Mouse (Mus musculus) hindbrain, postnatal 0 days (tissue): ENCODE measurements around the gene Cox4i1. TPM values are rescaled to one million over a fixed set of nuclear protein-coding genes. Genes with fewer than 3 reads are reported as not detected.

Experiments
- ATAC-seq: fragments of 200-750 bp; cut with Nextera tagmentation; 2 replicates; pipeline ENCODE4 v1.8.0; 2017; ENCODE audit warnings: mild to moderate bottlenecking, moderate TSS enrichment, moderate library complexity
- DNase-seq: peaks from one replicate; pipeline ENCODE4 v3.0.0-alpha.2; 2015; ENCODE audit warnings: low spot score
- H3K27ac ChIP-seq: fragments of 300-500 bp; sonication (generic); 2 replicates; pipeline ENCODE4 v1.5.1; 2014; ENCODE audit warnings: mild to moderate bottlenecking
- H3K27me3 ChIP-seq: fragments of 300-500 bp; sonication (generic); 2 replicates; pipeline ENCODE4 v1.6.1; 2014; ENCODE audit warnings: low read length, mixed read lengths; ENCODE audit not compliant: insufficient read depth
- H3K36me3 ChIP-seq: fragments of 300-500 bp; sonication (generic); 2 replicates; pipeline ENCODE4 v1.6.1; 2014; ENCODE audit warnings: low read length, mixed read lengths; ENCODE audit not compliant: insufficient read depth
- H3K4me1 ChIP-seq: fragments of 300-500 bp; sonication (generic); 2 replicates; pipeline ENCODE4 v1.6.1; 2014; ENCODE audit warnings: antibody characterized with exemption, low read length, mixed read lengths; ENCODE audit not compliant: insufficient read depth
- H3K4me2 ChIP-seq: fragments of 300-500 bp; sonication (generic); 2 replicates; pipeline ENCODE4 v1.6.1; 2014; ENCODE audit warnings: low read depth, mild to moderate bottlenecking, low read length, moderate library complexity, mixed read lengths
- H3K4me3 ChIP-seq: fragments of 300-500 bp; sonication (generic); 2 replicates; pipeline ENCODE4 v1.5.1; 2014; ENCODE audit warnings: low read length
- H3K9ac ChIP-seq: fragments of 300-500 bp; sonication (generic); replicated peaks from 2 replicates; pipeline ENCODE4 v1.6.1; 2014; ENCODE audit warnings: mild to moderate bottlenecking, low read length, moderate library complexity, mixed read lengths
- H3K9me3 ChIP-seq: fragments of 300-500 bp; sonication (generic); 2 replicates; pipeline ENCODE4 v1.6.1; 2016; ENCODE audit warnings: low read length, mixed read lengths
- CTCF ChIP-seq: IDR thresholded peaks from 2 replicates; pipeline ENCODE4 v1.5.1; 2016; ENCODE audit warnings: antibody characterized with exemption, control low read depth, low read depth
- WGBS: fragments of 180-500 bp; shearing (Covaris S2); extraction: QIAGEN DNeasy Blood & Tissue Kit; methylation state at CpG from one replicate; pipeline ENCODE4 v1.1.7; 2014; 5-methylcytosine and 5-hydroxymethylcytosine counted together
- polyA plus RNA-seq: library from polyadenylated mRNA; unstranded; fragments of >200 nt; fragmentation: Nextera tagmentation; extraction: Ambion mirVana; gene quantifications from 2 replicates; pipeline ENCODE4 v1.2.1, GENCODE M21; 2015
- total RNA-seq: library from RNA; depleted of rRNA; stranded (reverse); fragments of >200 nt; gene quantifications from 2 replicates; pipeline ENCODE4 v1.2.3, GENCODE M21; 2014

Gene Cox4i1
- total and polyA plus RNA-seq, 2 experiments from 2014 or later = 545 to 1,662 TPM

DNA sequence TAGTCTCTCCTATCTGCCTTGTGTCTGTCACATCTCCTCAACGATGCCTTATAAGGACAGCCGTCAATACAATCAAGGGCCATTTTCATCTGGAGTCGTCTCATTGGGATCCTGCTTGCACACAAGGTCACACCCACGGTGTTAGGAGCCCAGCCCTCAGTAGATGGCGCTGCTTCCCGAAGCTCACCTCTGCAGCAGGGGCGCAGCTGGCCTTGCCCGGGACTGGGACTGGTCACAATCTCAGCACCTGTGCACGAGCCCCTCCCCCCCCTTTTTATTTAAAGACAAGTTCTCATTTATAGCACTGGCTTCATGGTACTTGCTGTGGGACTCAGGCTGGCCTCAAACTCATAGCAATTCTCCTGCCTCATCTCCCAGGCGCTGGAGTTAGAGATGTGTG, 15.6 kb downstream of the Cox4i1 start:
- H3K9me3 ChIP-seq = no peaks in the 10 kb centered on the region
- no peaks in the 10 kb centered on the region for H3K36me3 ChIP-seq
- no peak overlapping the region for H3K4me2 ChIP-seq
- TF ChIP-seq CTCF = peak; percentile 78
- no peak overlapping the region for H3K9ac ChIP-seq
- 15% methylated on average over 10 of the region's 10 CpGs for WGBS
- H3K4me1 ChIP-seq = no peaks in the 10 kb centered on the region
- H3K27ac ChIP-seq = no peak overlapping the region
- H3K4me3 ChIP-seq = no peak overlapping the region
- ATAC-seq = 0 out of 2 replicates have a peak, but pooled peaks have one; percentile 47
- H3K27me3 ChIP-seq = no peaks in the 10 kb centered on the region
- peak; percentile 69 for DNase-seq

DNA sequence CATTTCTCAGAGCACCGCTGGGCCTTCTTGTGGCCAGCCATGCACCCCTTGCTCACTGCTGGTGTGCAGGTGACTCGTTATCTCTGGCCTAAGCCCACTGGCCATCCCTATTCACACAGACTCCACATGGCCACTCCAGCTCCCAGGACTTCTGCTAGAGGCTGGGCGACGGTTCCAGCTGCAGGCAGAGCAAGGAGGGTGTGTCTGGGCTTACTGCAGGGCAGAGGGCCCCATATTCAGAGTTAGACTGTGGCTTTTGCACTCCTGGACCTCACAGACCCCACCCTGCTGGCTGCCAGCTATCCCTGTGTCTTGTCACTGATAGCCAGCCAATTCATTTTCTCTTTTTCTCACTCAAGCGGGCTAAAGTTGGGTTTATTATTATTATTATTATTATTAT, 16.1 kb downstream of the Cox4i1 start:
- H3K36me3 ChIP-seq = no peaks in the 10 kb centered on the region
- no peaks in the 10 kb centered on the region for H3K9me3 ChIP-seq
- no peaks in the 10 kb centered on the region for H3K4me1 ChIP-seq
- H3K4me2 ChIP-seq = no peak overlapping the region
- ATAC-seq = no peak
- TF ChIP-seq CTCF = no peak
- no peak overlapping the region for H3K27ac ChIP-seq
- H3K27me3 ChIP-seq = no peaks in the 10 kb centered on the region
- H3K9ac ChIP-seq = no peak overlapping the region
- 70% methylated on average over 5 of the region's 5 CpGs for WGBS
- no peak for DNase-seq
- H3K4me3 ChIP-seq = no peak overlapping the region

DNA sequence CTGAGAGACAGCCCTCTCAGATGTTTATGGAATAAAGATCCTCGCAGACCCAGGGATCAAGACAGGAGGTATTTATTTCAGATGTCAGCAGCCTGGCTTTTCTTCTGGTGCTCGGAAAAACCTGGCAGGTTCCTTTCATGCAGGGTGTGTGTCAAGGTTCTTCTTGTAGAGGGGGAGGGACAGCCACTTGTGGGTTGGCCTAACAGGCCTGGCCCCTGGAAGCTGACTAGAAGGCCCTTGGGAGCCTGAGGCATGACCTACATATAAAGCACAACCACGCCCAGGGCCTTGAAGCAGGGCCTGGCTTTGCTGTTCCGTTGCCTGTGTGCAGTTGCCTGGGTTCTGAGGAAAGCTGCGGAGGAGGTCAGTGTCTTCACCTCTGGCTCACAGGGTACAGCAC, 17.1 kb downstream of the Cox4i1 start:
- Histone ChIP-seq H3K36me3 (no peaks in the 10 kb centered on the region), H3K27ac (no peak overlapping the region; the same call in 1 of the 2 replicates), H3K4me2 (no peak overlapping the region), H3K9ac (no peak overlapping the region), H3K4me3 (no peak overlapping the region), H3K4me1 (no peaks in the 10 kb centered on the region), H3K27me3 (no peaks in the 10 kb centered on the region), H3K9me3 (no peaks in the 10 kb centered on the region)
- ATAC-seq (no peak), DNase-seq (no peak)
- 71% methylated on average over 5 of the region's 5 CpGs for WGBS
- TF ChIP-seq CTCF = no peak

DNA sequence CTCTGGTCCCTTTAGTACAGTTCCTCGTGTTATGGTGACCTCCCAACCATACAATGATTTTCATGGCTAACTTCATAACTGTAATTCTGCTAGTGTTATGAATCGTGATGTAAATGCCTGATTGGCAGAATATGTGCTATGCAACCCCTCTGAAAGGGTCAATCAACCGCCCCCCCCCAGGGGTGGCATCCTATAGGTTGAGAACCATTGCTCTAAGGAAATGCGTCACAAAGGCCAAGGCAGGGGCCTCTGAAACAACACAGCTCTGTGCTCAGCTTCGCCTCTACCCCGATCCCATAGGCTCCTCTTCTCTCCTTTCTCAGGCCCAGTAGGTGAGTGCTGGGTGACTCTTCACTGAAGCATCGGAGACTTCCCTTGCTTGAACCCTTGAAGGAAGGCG, 17.6 kb downstream of the Cox4i1 start:
- H3K27ac ChIP-seq = no peak overlapping the region; the same call in 1 of the 2 replicates
- no peak overlapping the region for H3K9ac ChIP-seq
- no peak overlapping the region for H3K4me2 ChIP-seq
- H3K4me3 ChIP-seq = no peak overlapping the region
- H3K36me3 ChIP-seq = no peaks in the 10 kb centered on the region
- ATAC-seq (no peak), DNase-seq (no peak)
- no peak for TF ChIP-seq CTCF
- no peaks in the 10 kb centered on the region for H3K4me1 ChIP-seq
- no peaks in the 10 kb centered on the region for H3K9me3 ChIP-seq
- WGBS = 82% methylated on average over 8 of the region's 8 CpGs
- H3K27me3 ChIP-seq = no peaks in the 10 kb centered on the region

DNA sequence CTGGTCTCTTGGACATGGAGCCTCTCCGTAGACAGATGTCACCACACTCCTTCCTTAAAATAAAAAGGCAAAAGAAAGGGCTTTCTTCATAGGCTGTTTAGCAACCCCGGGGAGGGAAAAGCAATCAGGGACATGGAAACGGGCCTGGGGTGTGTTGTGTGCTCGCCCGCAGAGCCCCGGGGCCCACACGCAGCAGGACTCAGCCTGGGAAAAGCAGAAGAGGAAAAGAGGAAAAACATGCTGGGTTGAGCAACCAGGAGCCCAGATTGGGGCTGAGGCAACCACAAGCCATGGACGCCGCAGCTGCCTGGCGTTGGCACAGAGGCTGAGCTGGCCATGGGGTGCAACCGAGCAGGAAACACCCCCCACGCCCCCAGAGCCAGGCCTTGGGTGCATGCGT, 18.0 kb downstream of the Cox4i1 start:
- Histone ChIP-seq H3K36me3 (no peaks in the 10 kb centered on the region), H3K27ac (no peak overlapping the region), H3K4me1 (no peaks in the 10 kb centered on the region), H3K4me2 (no peak overlapping the region), H3K27me3 (no peaks in the 10 kb centered on the region), H3K9me3 (no peaks in the 10 kb centered on the region), H3K4me3 (no peak overlapping the region), H3K9ac (no peak overlapping the region)
- DNase-seq (no peak), ATAC-seq (no peak)
- 84% methylated on average over 13 of the region's 13 CpGs for WGBS
- TF ChIP-seq CTCF = no peak

DNA sequence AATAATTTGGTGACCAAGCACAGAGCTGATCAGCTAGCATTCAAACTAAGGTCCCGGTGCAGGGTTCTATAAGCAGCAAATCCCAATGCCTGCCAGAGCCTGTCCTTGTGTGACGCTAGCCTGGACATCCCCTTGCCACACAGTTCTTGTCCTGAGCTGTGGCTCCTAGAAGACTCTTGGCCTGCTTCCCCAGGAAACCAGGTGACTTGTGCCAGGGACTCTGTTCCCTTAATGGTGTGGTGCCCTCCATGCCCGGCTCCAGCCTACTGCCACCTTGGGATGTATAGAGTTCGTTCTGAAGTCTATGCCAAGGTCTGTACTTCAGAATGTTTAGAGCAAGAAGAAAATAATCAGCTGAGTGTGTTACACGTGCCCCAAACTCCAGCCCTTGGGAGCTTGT, 18.6 kb downstream of the Cox4i1 start:
- WGBS = 87% methylated on average over 5 of the region's 5 CpGs

DNA sequence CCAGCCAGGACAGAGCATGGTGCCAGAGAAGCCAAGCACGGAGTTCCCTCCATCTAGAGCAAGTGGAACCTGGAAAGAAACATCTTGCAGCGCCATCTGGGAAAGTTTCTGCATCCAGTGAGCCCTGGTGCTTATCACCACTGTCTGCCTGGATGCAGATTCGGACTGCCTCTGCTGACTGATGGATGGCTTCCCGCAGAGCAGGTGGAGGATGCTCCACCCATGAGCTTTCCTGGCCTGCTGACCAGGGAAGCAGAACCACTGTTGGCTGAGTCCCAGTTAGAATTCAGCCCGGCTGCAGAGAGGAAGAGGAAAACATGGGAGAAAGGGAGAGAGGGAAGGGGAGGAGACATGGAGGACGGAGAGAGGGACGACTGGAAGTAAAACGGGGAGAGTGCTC, 19.8 kb downstream of the Cox4i1 start:
- Histone ChIP-seq H3K4me3 (no peak overlapping the region), H3K9me3 (no peaks in the 10 kb centered on the region), H3K27me3 (no peaks in the 10 kb centered on the region), H3K36me3 (no peaks in the 10 kb centered on the region), H3K4me1 (no peaks in the 10 kb centered on the region), H3K4me2 (no peak overlapping the region), H3K27ac (no peak overlapping the region), H3K9ac (no peak overlapping the region)
- DNase-seq = no peak
- ATAC-seq = no peak
- 68% methylated on average over 8 of the region's 8 CpGs for WGBS
- no peak for TF ChIP-seq CTCF

More for the DNA sequence above, 18.6 kb downstream of the Cox4i1 start:
- no peak overlapping the region for H3K4me2 ChIP-seq
- H3K27ac ChIP-seq = no peak overlapping the region
- no peak for TF ChIP-seq CTCF
- no peaks in the 10 kb centered on the region for H3K36me3 ChIP-seq
- no peak overlapping the region for H3K4me3 ChIP-seq
- H3K4me1 ChIP-seq = no peaks in the 10 kb centered on the region
- H3K9ac ChIP-seq = no peak overlapping the region
- no peaks in the 10 kb centered on the region for H3K27me3 ChIP-seq
- H3K9me3 ChIP-seq = no peaks in the 10 kb centered on the region
- ATAC-seq = no peak
- DNase-seq = no peak
